Mouse (Mus musculus) CH12.LX (cell line): ENCODE measurements around the gene Tmem189.

ENCODE experiments used
- MAX ChIP-seq: IDR thresholded peaks from 2 replicates; pipeline ENCODE4 v1.6.1; 2011; ENCODE audit warnings: low read length, improper control_type of control experiment
- MEF2A ChIP-seq: IDR thresholded peaks from 2 replicates; pipeline ENCODE4 v1.6.1; 2014; ENCODE audit warnings: low read depth, mild to moderate bottlenecking, inconsistent platforms, low read length, improper control_type of control experiment, borderline replicate concordance
- POLR2A ChIP-seq: IDR thresholded peaks from 2 replicates; pipeline ENCODE4 v1.6.1; 2011; ENCODE audit warnings: low read depth, mild to moderate bottlenecking, improper control_type of control experiment, low read length
- SIN3A ChIP-seq: IDR thresholded peaks from 2 replicates; pipeline ENCODE4 v1.6.1; 2012; ENCODE audit warnings: low read length, improper control_type of control experiment, inconsistent platforms

GRCm38 (mm10) chr2:167606745-167607123 lies 82.9 kb downstream of the Tmem189 start:
- TF ChIP-seq MAX (no peak), POLR2A (no peak), SIN3A (no peak), MEF2A (no peak)
